Mouse (Mus musculus): ENCODE results near the gene Timp3. TPM values are rescaled to one million over a fixed set of nuclear protein-coding genes. Genes with fewer than 3 reads are reported as not detected.

Gene Timp3
- polyA plus RNA-seq, 1 experiment from 2014 or later = 91.0 TPM

DNA sequence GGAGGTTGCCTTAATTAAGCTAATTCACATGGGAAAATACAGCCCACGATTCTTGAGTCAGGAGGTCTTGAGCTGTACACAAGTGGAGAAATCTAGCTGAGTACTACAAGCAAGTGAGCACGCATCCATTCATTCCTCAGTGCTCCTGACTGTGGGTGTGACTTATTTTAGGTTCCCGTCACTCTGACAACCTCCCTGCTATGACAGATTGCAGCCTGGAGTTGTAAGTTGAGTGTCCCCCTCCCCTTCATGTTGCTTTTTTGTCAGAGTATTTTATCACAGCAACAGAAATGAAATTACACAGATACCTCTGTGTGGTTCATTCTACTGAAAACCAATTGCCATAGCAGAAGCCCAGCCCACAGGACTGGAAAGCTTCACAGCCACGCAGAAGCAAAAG lies 86.1 kb downstream of the Timp3 start:
- Histone ChIP-seq H3K4me1 (ENCODE audit: control insufficient read depth in 2 of 2, insufficient read depth in 2 of 2, low read length in 2 of 2) (peaks cover 14 to 16% of the 10 kb centered on the region in 2 experiments), H3K27me3 (ENCODE audit: control insufficient read depth, insufficient read depth, low read length) (no peaks in the 10 kb centered on the region), H3K4me3 (ENCODE audit: control insufficient read depth in 1 of 2, insufficient read depth in 1 of 2, low read depth in 1 of 2, low read length in 2 of 2) (no peak overlapping the region), H3K27ac (replicated peaks in 1 of 2; ENCODE audit: control insufficient read depth in 1 of 2, insufficient read depth in 1 of 2, low read depth in 2 of 2, low read length in 2 of 2) (no peak overlapping the region), H3K9me3 (ENCODE audit: control insufficient read depth, low read length) (no peaks in the 10 kb centered on the region), H3K9ac (ENCODE audit: low read length) (no peak overlapping the region), H3K4me2 (ENCODE audit: low read length) (no peak overlapping the region), H3K36me3 (ENCODE audit: control insufficient read depth, insufficient read depth, low read length) (no peaks in the 10 kb centered on the region)
- 45% methylated on average over 4 of the region's 4 CpGs for WGBS
- no peak for ATAC-seq (ENCODE audit: insufficient number of reproducible peaks, insufficient read depth, low FRiP score, low read depth)

DNA sequence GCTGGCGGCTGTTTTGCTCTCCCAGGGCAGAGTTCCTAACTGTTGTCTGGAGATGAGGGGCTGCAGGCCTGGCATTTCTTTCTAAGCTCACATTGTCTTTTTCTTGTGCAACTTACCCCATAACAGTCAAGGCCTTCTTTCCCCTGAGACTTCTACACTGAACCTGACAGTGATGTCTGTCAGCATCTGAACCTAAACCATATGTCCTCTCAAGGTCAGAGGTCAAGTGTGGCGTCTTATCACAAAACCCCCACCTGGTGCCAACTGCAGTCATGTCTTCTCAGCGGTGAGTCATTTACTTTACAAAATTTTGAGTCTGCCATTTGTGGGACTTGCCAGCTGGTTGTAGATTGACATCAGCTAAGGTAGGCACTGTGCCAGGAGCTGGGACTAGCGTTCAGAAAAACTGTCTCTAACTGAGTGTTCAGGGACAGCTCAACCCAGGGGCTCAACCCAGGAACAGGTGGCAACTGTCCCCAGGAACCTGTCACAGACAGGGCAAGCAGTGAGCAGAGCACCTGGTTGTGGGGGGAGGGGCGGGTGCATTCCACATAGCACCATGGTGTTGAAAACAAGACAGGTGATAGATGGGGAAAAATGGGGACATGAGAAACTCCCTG lies 87.8 kb downstream of the Timp3 start:
- no peak for ATAC-seq (ENCODE audit: insufficient number of reproducible peaks, insufficient read depth, low FRiP score, low read depth)
- H3K9ac ChIP-seq (ENCODE audit: low read length) = no peak overlapping the region

DNA sequence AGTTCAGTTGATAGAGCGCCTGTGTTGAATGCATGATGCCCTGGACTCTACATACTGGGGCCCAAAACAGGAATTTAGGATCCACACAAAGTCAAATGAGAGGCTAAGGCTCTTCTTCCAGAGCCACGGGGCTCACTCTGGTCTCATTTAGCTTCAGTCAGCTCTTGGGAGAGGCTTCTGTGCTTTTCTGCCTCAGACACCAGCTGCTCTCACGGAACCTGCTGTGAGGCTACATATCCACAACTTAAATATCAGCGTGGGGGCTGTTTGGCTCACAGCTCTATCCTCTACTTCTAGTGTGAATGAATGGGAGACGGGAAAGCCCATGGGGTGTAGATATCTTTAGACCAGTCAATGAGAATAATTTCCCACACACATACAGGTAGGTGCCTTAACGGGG lies 88.6 kb downstream of the Timp3 start:
- H3K9ac ChIP-seq (ENCODE audit: low read length) = no peak overlapping the region
- H3K4me1 ChIP-seq (ENCODE audit: control insufficient read depth in 2 of 2, insufficient read depth in 2 of 2, low read length in 2 of 2) = peaks cover 12 to 14% of the 10 kb centered on the region in 2 experiments
- no peaks in the 10 kb centered on the region for H3K9me3 ChIP-seq (ENCODE audit: control insufficient read depth, low read length)
- H3K36me3 ChIP-seq (ENCODE audit: control insufficient read depth, insufficient read depth, low read length) = no peaks in the 10 kb centered on the region
- WGBS = 77% methylated on average over 6 of the region's 6 CpGs
- ATAC-seq (ENCODE audit: insufficient number of reproducible peaks, insufficient read depth, low FRiP score, low read depth) = no peak
- H3K27ac ChIP-seq (replicated peaks in 1 of 2; ENCODE audit: control insufficient read depth in 1 of 2, insufficient read depth in 1 of 2, low read depth in 2 of 2, low read length in 2 of 2) = no peak overlapping the region
- H3K27me3 ChIP-seq (ENCODE audit: control insufficient read depth, insufficient read depth, low read length) = no peaks in the 10 kb centered on the region
- no peak overlapping the region for H3K4me3 ChIP-seq (ENCODE audit: control insufficient read depth in 1 of 2, insufficient read depth in 1 of 2, low read depth in 1 of 2, low read length in 2 of 2)
- no peak overlapping the region for H3K4me2 ChIP-seq (ENCODE audit: low read length)

More for the DNA sequence above, 87.8 kb downstream of the Timp3 start:
- Histone ChIP-seq H3K9me3 (ENCODE audit: control insufficient read depth, low read length) (no peaks in the 10 kb centered on the region), H3K4me3 (ENCODE audit: control insufficient read depth in 1 of 2, insufficient read depth in 1 of 2, low read depth in 1 of 2, low read length in 2 of 2) (no peak overlapping the region), H3K27ac (replicated peaks in 1 of 2; ENCODE audit: control insufficient read depth in 1 of 2, insufficient read depth in 1 of 2, low read depth in 2 of 2, low read length in 2 of 2) (no peak overlapping the region), H3K36me3 (ENCODE audit: control insufficient read depth, insufficient read depth, low read length) (no peaks in the 10 kb centered on the region), H3K4me1 (ENCODE audit: control insufficient read depth in 2 of 2, insufficient read depth in 2 of 2, low read length in 2 of 2) (peaks cover 12 to 14% of the 10 kb centered on the region in 2 experiments), H3K4me2 (ENCODE audit: low read length) (no peak overlapping the region), H3K27me3 (ENCODE audit: control insufficient read depth, insufficient read depth, low read length) (no peaks in the 10 kb centered on the region)
- WGBS = 35% methylated on average over 5 of the region's 5 CpGs

DNA sequence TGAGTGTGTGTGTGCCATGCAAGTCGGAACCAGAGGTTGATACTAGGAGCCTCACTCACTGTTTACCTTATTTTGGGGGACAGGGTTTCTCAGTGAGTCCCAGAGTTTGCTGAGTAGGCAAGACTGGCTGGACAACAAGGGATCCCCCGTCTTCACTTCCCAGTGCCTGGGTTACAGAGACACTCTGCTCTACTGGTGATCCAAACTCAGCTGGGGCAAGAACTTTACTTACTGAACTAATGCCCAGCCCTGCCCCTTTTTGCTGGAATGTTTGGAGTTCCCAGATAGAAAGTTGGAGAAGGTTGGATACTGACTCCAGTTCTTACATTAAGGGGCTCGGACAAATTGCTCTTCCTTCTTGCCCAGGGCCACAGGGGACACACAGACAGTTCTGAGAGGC lies 89.2 kb downstream of the Timp3 start:
- ATAC-seq (ENCODE audit: insufficient number of reproducible peaks, insufficient read depth, low FRiP score, low read depth) = no peak
- no peak overlapping the region for H3K4me2 ChIP-seq (ENCODE audit: low read length)
- no peak overlapping the region for H3K27ac ChIP-seq (replicated peaks in 1 of 2; ENCODE audit: control insufficient read depth in 1 of 2, insufficient read depth in 1 of 2, low read depth in 2 of 2, low read length in 2 of 2)
- H3K4me3 ChIP-seq (ENCODE audit: control insufficient read depth in 1 of 2, insufficient read depth in 1 of 2, low read depth in 1 of 2, low read length in 2 of 2) = no peak overlapping the region
- H3K9ac ChIP-seq (ENCODE audit: low read length) = no peak overlapping the region
- no peaks in the 10 kb centered on the region for H3K9me3 ChIP-seq (ENCODE audit: control insufficient read depth, low read length)
- peaks cover 12 to 14% of the 10 kb centered on the region in 2 experiments for H3K4me1 ChIP-seq (ENCODE audit: control insufficient read depth in 2 of 2, insufficient read depth in 2 of 2, low read length in 2 of 2)
- no peaks in the 10 kb centered on the region for H3K27me3 ChIP-seq (ENCODE audit: control insufficient read depth, insufficient read depth, low read length)
- WGBS = 79% methylated on average over 3 of the region's 3 CpGs
- H3K36me3 ChIP-seq (ENCODE audit: control insufficient read depth, insufficient read depth, low read length) = no peaks in the 10 kb centered on the region

DNA sequence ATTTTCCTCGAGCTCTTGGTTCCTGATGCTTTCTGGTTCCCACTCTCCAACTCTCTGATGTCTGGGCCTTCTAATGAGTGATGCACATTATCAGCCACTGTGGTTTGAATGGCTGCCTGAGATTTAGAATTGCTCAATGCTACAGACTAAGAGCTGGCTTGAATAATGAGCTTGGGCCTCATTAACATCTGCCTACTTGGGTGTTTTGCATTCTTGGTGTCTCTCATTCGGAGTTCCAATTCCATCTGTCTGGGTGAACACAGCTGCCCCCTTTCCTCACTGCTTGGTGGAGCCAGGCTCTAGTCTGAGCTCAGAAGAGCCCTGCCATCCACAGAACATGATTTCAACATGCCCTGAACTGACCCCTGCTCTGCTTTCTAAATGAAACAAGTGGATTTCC lies 89.7 kb downstream of the Timp3 start:
- no peak for ATAC-seq (ENCODE audit: insufficient number of reproducible peaks, insufficient read depth, low FRiP score, low read depth)
- Histone ChIP-seq H3K9me3 (ENCODE audit: control insufficient read depth, low read length) (no peaks in the 10 kb centered on the region), H3K4me1 (ENCODE audit: control insufficient read depth in 2 of 2, insufficient read depth in 2 of 2, low read length in 2 of 2) (peaks cover 12 to 14% of the 10 kb centered on the region in 2 experiments), H3K4me2 (ENCODE audit: low read length) (no peak overlapping the region), H3K27me3 (ENCODE audit: control insufficient read depth, insufficient read depth, low read length) (no peaks in the 10 kb centered on the region), H3K36me3 (ENCODE audit: control insufficient read depth, insufficient read depth, low read length) (no peaks in the 10 kb centered on the region), H3K4me3 (ENCODE audit: control insufficient read depth in 1 of 2, insufficient read depth in 1 of 2, low read depth in 1 of 2, low read length in 2 of 2) (no peak overlapping the region), H3K27ac (replicated peaks in 1 of 2; ENCODE audit: control insufficient read depth in 1 of 2, insufficient read depth in 1 of 2, low read depth in 2 of 2, low read length in 2 of 2) (no peak overlapping the region), H3K9ac (ENCODE audit: low read length) (no peak overlapping the region)
- WGBS = 70% methylated on average over 2 of the region's 2 CpGs

DNA sequence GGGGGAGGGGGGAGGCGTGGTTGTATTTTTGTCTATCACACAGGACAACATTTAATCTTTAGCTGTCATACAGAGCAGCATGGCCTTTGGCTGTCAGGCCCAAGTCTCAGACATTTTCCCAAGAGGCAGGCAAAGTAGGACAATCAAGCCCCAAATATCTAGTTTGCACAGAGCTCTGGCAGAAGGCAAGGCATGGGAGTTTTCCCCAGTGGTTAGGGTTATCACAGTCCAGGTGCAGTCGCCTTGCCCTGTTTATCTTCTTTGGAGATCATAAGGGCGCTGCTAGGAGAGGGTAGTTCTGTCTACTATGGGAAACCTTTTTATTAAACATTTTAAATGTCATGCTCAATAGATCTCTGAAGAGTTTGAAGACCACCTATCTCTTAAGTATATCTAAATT lies 92.2 kb downstream of the Timp3 start:
- 71% methylated on average over 3 of the region's 3 CpGs for WGBS

DNA sequence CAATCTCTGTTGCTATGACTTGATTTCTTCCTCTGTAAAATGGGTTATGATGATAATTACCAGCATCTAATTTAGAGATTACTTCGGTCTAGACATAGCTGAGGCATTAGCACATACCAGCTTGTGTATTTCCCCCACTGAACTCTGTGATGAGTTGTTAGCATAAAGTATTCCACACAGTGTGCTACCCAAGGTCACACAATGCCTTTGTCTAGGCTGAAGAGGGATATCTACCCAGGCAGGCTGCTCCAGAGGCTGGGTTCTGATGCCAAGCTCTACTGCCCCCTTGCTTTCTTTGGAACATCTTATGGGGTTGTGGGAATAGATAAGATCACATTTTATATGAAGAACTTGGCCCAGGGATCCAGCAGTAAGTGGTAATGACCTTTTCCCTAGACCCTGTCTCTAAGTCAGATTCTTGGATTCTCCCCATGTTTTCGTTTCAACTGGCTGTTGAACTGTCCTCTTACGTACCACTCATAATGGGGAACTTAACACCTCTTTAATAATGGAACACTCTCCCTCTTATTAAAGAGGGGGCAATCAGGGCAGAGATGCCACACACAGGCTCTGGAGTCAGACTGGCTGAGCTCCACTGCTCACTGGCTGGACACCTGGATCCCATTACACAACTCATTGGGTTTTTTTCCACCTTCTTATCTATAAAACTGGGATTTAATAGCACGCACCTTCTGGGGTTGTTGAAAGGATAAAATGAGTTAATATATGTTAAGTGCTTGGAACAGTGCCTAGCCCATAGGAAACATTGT lies 97.6 kb downstream of the Timp3 start:
- H3K36me3 ChIP-seq (ENCODE audit: control insufficient read depth, insufficient read depth, low read length) = no peaks in the 10 kb centered on the region
- H3K9ac ChIP-seq (ENCODE audit: low read length) = no peak overlapping the region
- no peak overlapping the region for H3K4me2 ChIP-seq (ENCODE audit: low read length)
- no peak overlapping the region for H3K4me3 ChIP-seq (ENCODE audit: control insufficient read depth in 1 of 2, insufficient read depth in 1 of 2, low read depth in 1 of 2, low read length in 2 of 2)
- no peaks in the 10 kb centered on the region for H3K27me3 ChIP-seq (ENCODE audit: control insufficient read depth, insufficient read depth, low read length)
- H3K9me3 ChIP-seq (ENCODE audit: control insufficient read depth, low read length) = no peaks in the 10 kb centered on the region
- H3K4me1 ChIP-seq (ENCODE audit: control insufficient read depth in 2 of 2, insufficient read depth in 2 of 2, low read length in 2 of 2) = peaks cover 0 to 9% of the 10 kb centered on the region in 2 experiments; a peak in 2 of 4 replicates
- 69% methylated on average over 4 of the region's 4 CpGs for WGBS
- ATAC-seq (ENCODE audit: insufficient number of reproducible peaks, insufficient read depth, low FRiP score, low read depth) = no peak
- H3K27ac ChIP-seq (replicated peaks in 1 of 2; ENCODE audit: control insufficient read depth in 1 of 2, insufficient read depth in 1 of 2, low read depth in 2 of 2, low read length in 2 of 2) = no peak overlapping the region

More for the DNA sequence above, 92.2 kb downstream of the Timp3 start:
- no peak for ATAC-seq (ENCODE audit: insufficient number of reproducible peaks, insufficient read depth, low FRiP score, low read depth)
- H3K27ac ChIP-seq (replicated peaks in 1 of 2; ENCODE audit: control insufficient read depth in 1 of 2, insufficient read depth in 1 of 2, low read depth in 2 of 2, low read length in 2 of 2) = no peak overlapping the region
- H3K4me1 ChIP-seq (ENCODE audit: control insufficient read depth in 2 of 2, insufficient read depth in 2 of 2, low read length in 2 of 2) = peaks cover 8 to 9% of the 10 kb centered on the region in 2 experiments
- no peaks in the 10 kb centered on the region for H3K36me3 ChIP-seq (ENCODE audit: control insufficient read depth, insufficient read depth, low read length)
- no peaks in the 10 kb centered on the region for H3K27me3 ChIP-seq (ENCODE audit: control insufficient read depth, insufficient read depth, low read length)
- H3K4me3 ChIP-seq (ENCODE audit: control insufficient read depth in 1 of 2, insufficient read depth in 1 of 2, low read depth in 1 of 2, low read length in 2 of 2) = no peak overlapping the region
- H3K9me3 ChIP-seq (ENCODE audit: control insufficient read depth, low read length) = no peaks in the 10 kb centered on the region
- no peak overlapping the region for H3K4me2 ChIP-seq (ENCODE audit: low read length)
- no peak overlapping the region for H3K9ac ChIP-seq (ENCODE audit: low read length)

Data from heart, embryonic 14.5 days (tissue).